Mouse (Mus musculus) lung, adult 2 months (tissue): Measurements from ENCODE around the gene Crip1.

Experiments used
- CTCF ChIP-seq: fragments of 200-500 bp; IDR thresholded peaks from 2 replicates; pipeline ENCODE4 v1.5.1; 2011; ENCODE audit warnings: mild to moderate bottlenecking, low read length, control low read depth; ENCODE audit not compliant: insufficient read depth
- POLR2A ChIP-seq: fragments of 200-500 bp; IDR thresholded peaks from 2 replicates; pipeline ENCODE4 v1.6.1; 2011; ENCODE audit warnings: low read depth, mild to moderate bottlenecking, control low read depth, low read length, borderline replicate concordance; ENCODE audit errors: extremely low read depth

- TF ChIP-seq POLR2A (no peak), CTCF (no peak)
Measured at GRCm38 (mm10) chr12:113201301-113201700, 55.2 kb downstream of the Crip1 start.
